Mouse (Mus musculus) intestine, embryonic 16.5 days (tissue): ENCODE measurements at regions not wholly inside any gene's neighbourhood (a gene's known extent, or its start where the extent isn't known, plus 50 kb on each side); places are given as distances from the start of the nearest gene placed in this dataset.

Source experiments
- ATAC-seq: fragments of 200-750 bp; cut with Nextera tagmentation; 2 replicates; pipeline ENCODE4 v1.8.0; 2017; ENCODE audit warnings: moderate TSS enrichment, moderate library complexity
- H3K27ac ChIP-seq: fragments of 300-500 bp; sonication (generic); 2 replicates; pipeline ENCODE4 v1.5.1; 2014; ENCODE audit warnings: mild to moderate bottlenecking, low read length
- H3K27me3 ChIP-seq: fragments of 300-500 bp; sonication (generic); replicated peaks from 2 replicates; pipeline ENCODE4 v1.6.1; 2014; ENCODE audit warnings: low read length, control low read depth, mixed read lengths; ENCODE audit not compliant: control insufficient read depth, insufficient read depth
- H3K36me3 ChIP-seq: fragments of 300-500 bp; sonication (generic); 2 replicates; pipeline ENCODE4 v1.6.1; 2014; ENCODE audit warnings: low read length, control low read depth; ENCODE audit not compliant: control insufficient read depth, insufficient read depth
- H3K4me1 ChIP-seq: fragments of 300-500 bp; sonication (generic); 2 replicates; pipeline ENCODE4 v1.6.1; 2014; ENCODE audit warnings: low read length, control low read depth, mixed read lengths; ENCODE audit not compliant: control insufficient read depth, insufficient read depth
- H3K4me2 ChIP-seq: fragments of 300-500 bp; sonication (generic); 2 replicates; pipeline ENCODE4 v1.6.1; 2014; ENCODE audit warnings: low read depth, low read length, control low read depth
- H3K4me3 ChIP-seq: fragments of 300-500 bp; sonication (generic); 2 replicates; pipeline ENCODE4 v1.5.1; 2014; ENCODE audit warnings: mild to moderate bottlenecking, low read length
- H3K9ac ChIP-seq: fragments of 300-500 bp; sonication (generic); 2 replicates; pipeline ENCODE4 v1.6.1; 2014; ENCODE audit warnings: low read depth, low read length
- H3K9me3 ChIP-seq: fragments of 300-500 bp; sonication (generic); 2 replicates; pipeline ENCODE4 v1.6.1; 2016; ENCODE audit warnings: low read length, control low read depth; ENCODE audit not compliant: control insufficient read depth
- WGBS: fragments of 180-500 bp; shearing (Covaris S2); extraction: QIAGEN DNeasy Blood & Tissue Kit; methylation state at CpG from one replicate; pipeline ENCODE4 v1.1.7; 2014; 5-methylcytosine and 5-hydroxymethylcytosine counted together

DNA sequence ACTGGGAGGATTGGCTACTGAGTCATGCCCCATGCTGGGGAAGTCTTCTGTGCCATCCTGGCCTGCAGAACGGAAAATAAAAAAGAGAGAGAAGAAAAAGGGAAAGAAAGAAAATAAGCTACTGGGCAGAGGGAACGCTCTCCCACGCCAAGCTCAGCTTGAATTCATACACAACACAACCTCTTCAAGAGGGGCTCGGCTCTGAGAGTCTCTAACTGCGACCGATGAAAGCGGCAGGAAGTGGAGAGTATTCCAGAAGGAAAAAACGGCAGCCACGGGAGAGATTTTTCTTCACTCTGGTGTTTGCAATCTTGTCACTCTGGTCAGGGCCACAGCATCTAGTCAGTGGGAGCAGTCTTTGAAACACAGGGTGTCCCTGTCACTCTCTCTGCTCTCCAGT, 358.6 kb downstream of the Sox9 start:
- H3K4me1 ChIP-seq, result peaks cover 32% of the 10 kb centered on the region
- H3K4me3 ChIP-seq, result no peak overlapping the region
- no peak overlapping the region for H3K27ac ChIP-seq
- WGBS, result 69% methylated on average over 9 of the region's 9 CpGs
- no peak overlapping the region for H3K4me2 ChIP-seq
- H3K9me3 ChIP-seq, result no peaks in the 10 kb centered on the region
- no peak overlapping the region for H3K9ac ChIP-seq
- H3K36me3 ChIP-seq, result no peaks in the 10 kb centered on the region
- H3K27me3 ChIP-seq, result no peaks in the 10 kb centered on the region
- ATAC-seq, result no peak

DNA sequence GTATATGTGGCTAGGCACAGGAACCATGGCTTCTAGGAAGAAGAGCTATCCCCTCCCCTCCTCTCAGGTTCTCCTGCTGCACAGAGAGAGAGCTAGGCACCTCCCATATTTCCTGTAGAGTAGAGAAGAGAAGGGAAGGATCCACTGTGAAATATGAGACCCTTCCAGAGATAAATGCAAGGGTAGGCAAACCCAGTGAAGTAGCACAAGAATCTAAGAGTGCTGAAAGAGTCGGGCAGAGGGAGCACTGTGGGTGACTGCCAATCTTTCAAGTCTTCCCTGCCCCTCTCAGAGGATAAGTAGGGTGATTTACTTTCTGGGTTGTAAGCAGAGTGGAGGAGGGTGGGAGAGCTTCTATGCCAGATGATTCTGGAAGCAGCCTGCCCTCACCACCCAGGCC, 360.8 kb downstream of the Sox9 start:
- H3K4me2 ChIP-seq, result no peak overlapping the region
- peaks cover 49% of the 10 kb centered on the region for H3K4me1 ChIP-seq
- 8% methylated on average over 1 of the region's 1 CpGs for WGBS
- no peak overlapping the region for H3K4me3 ChIP-seq
- no peaks in the 10 kb centered on the region for H3K36me3 ChIP-seq
- no peak overlapping the region for H3K27ac ChIP-seq
- ATAC-seq, result no peak
- H3K27me3 ChIP-seq, result no peaks in the 10 kb centered on the region
- no peaks in the 10 kb centered on the region for H3K9me3 ChIP-seq
- no peak overlapping the region for H3K9ac ChIP-seq

- no peak overlapping the region for H3K27ac ChIP-seq
Observed at GRCm38 (mm10) chr11:113143839-113144627, 362.0 kb downstream of the Sox9 start.

GRCm38 (mm10) chr11:113145721-113146120, 363.7 kb downstream of the Sox9 start:
- Histone ChIP-seq H3K4me1 (peaks cover 39% of the 10 kb centered on the region), H3K36me3 (no peaks in the 10 kb centered on the region), H3K27me3 (no peaks in the 10 kb centered on the region), H3K4me3 (no peak overlapping the region), H3K9me3 (no peaks in the 10 kb centered on the region), H3K27ac (no peak overlapping the region), H3K4me2 (no peak overlapping the region), H3K9ac (no peak overlapping the region)
- ATAC-seq, result no peak
- 78% methylated on average over 4 of the region's 4 CpGs for WGBS

More at GRCm38 (mm10) chr11:113143839-113144627, 362.0 kb downstream of the Sox9 start:
- Histone ChIP-seq H3K9me3 (no peaks in the 10 kb centered on the region), H3K4me2 (no peak overlapping the region), H3K4me1 (peaks cover 40% of the 10 kb centered on the region), H3K27me3 (no peaks in the 10 kb centered on the region), H3K4me3 (no peak overlapping the region), H3K9ac (no peak overlapping the region), H3K36me3 (no peaks in the 10 kb centered on the region)
- 42% methylated on average over 14 of the region's 14 CpGs for WGBS
- ATAC-seq, result no peak

GRCm38 (mm10) chr11:113146762-113147161, 364.7 kb downstream of the Sox9 start:
- no peak for ATAC-seq
- Histone ChIP-seq H3K36me3 (no peaks in the 10 kb centered on the region), H3K4me3 (no peak overlapping the region), H3K9ac (no peak overlapping the region), H3K27ac (no peak overlapping the region), H3K4me1 (peaks cover 39% of the 10 kb centered on the region), H3K27me3 (no peaks in the 10 kb centered on the region), H3K4me2 (no peak overlapping the region), H3K9me3 (no peaks in the 10 kb centered on the region)
- WGBS, result 83% methylated on average over 8 of the region's 8 CpGs

DNA sequence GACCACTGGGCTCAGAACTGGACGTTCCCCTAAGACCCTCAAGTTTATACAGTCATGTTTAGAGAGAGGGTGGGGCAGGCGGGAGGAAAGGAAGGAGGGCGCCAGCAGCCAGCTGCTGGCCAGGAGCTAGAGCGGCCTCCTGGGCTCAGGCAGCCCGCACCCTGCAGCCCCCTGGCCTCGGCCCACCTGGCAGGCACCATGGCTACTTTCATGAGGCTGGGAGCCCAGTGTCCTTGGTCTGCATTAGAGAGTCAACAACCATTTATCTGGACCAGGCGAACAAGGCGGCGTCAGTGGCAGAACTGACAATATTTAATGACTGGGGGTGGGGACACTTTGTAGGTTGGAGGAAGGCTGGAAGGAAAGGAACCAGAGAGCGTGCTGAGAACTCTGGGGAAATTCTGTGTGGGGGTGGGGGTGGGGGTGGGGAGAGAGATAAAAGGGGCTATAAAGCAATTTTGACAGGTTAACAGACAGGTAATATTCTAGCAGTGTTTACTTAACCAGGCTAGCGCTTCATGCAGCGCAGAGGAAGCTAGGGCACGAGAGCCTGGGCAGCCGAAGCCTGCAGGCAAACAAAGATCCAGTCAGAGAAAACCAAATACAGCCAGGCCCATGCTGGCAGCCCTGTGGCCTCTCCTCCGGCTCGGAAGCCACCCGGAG, 365.6 kb downstream of the Sox9 start:
- H3K4me1 ChIP-seq, result peaks cover 39% of the 10 kb centered on the region
- H3K4me3 ChIP-seq, result peak overlapping the region; percentile 18
- WGBS, result 24% methylated on average over 17 of the region's 17 CpGs
- ATAC-seq, result peak; percentile 93
- H3K9me3 ChIP-seq, result no peaks in the 10 kb centered on the region
- H3K9ac ChIP-seq, result peak overlapping the region; percentile 49; the same call in 1 of the 2 replicates
- no peaks in the 10 kb centered on the region for H3K36me3 ChIP-seq
- peak overlapping the region; percentile 77 for H3K27ac ChIP-seq
- no peaks in the 10 kb centered on the region for H3K27me3 ChIP-seq
- H3K4me2 ChIP-seq, result peak overlapping the region; percentile 47

DNA sequence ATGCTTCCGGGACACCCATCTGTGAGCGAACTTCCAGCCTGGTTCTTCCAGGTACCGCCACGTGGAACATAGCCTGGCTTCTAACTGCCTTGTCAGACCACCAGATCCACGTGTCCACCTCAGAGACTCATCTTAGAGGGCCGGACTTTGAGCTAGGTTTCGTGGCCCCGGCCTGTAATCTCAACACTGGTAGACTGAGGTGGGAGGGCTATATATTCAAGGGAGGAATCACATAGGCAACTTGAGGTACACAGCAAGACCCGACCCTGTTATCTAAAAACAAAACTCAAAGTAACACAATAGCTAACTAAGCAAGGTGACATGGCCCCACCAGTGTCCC, 366.1 kb downstream of the Sox9 start:
- ATAC-seq, result peak; percentile 67
- Histone ChIP-seq H3K9ac (no peak overlapping the region), H3K27ac (peak overlapping the region; percentile 72), H3K4me3 (peak overlapping the region; percentile 17), H3K4me1 (peaks cover 34% of the 10 kb centered on the region), H3K9me3 (no peaks in the 10 kb centered on the region), H3K4me2 (peak overlapping the region; percentile 47), H3K36me3 (no peaks in the 10 kb centered on the region), H3K27me3 (no peaks in the 10 kb centered on the region)
- 48% methylated on average over 9 of the region's 9 CpGs for WGBS

DNA sequence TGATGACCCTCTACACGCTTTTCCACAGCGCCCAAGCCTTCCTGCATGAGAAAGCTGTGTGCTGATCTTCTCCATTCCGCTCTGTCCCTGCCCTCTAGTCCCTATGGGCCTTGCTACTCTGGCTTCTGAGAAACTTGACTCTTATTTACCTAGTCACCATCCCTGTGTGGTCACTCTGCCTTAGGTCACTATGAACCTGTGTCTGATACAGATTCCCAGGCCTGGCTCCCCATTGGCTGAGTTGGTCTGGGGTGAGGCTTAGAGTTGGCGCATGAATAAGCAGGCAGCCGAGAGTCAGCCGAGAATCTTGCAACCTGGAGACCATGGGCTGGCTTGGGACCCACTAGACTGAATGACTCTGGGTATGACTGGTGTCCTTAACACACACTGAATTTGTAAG, 373.5 kb downstream of the Sox9 start:
- no peak overlapping the region for H3K9ac ChIP-seq
- no peak overlapping the region for H3K4me3 ChIP-seq
- H3K27ac ChIP-seq, result no peak overlapping the region
- H3K9me3 ChIP-seq, result no peaks in the 10 kb centered on the region
- no peak for ATAC-seq
- WGBS, result 95% methylated on average over 6 of the region's 6 CpGs
- H3K4me2 ChIP-seq, result no peak overlapping the region
- peaks cover under 1% of the 10 kb centered on the region; the same call in 1 of the 2 replicates for H3K4me1 ChIP-seq
- no peaks in the 10 kb centered on the region for H3K27me3 ChIP-seq
- no peaks in the 10 kb centered on the region for H3K36me3 ChIP-seq

DNA sequence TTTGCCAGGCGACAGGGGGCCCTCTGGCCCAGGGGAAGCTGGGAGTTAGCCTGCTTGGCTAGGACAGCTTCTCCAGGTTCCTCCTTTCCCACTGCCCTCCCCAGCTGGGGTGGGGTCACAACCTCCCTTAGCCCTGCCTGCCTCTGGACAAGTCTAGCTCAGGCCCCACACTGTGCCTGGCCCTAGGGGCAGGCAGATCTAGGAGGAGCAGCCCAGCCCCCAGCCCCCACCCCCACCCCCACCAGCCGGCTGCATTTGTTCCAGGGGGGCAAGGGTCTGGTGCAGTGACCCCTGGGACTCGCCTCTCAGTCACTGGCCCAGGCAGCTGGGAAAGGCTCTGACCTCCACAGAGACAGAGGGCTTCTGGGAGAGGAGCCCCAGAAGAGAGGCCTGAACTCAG, 381.9 kb downstream of the Sox9 start:
- Histone ChIP-seq H3K4me3 (no peak overlapping the region), H3K4me2 (no peak overlapping the region), H3K4me1 (peaks cover 29% of the 10 kb centered on the region), H3K27me3 (no peaks in the 10 kb centered on the region), H3K9ac (no peak overlapping the region), H3K36me3 (no peaks in the 10 kb centered on the region), H3K27ac (no peak overlapping the region), H3K9me3 (no peaks in the 10 kb centered on the region)
- ATAC-seq, result no peak
- 59% methylated on average over 3 of the region's 3 CpGs for WGBS
